Mouse (Mus musculus) cerebellum, adult 2 months (tissue): ENCODE measurements at regions not wholly inside any gene's neighbourhood (a gene's known extent, or its start where the extent isn't known, plus 50 kb on each side); places are given as distances from the start of the nearest gene placed in this dataset.

ENCODE experiments used
- DNase-seq, 2 experiments: peaks; one replicate each; pipeline ENCODE4 v3.0.0; 2021
- H3K27ac ChIP-seq: fragments of 200-500 bp; 2 replicates; pipeline ENCODE4 v1.5.1; 2012; ENCODE audit warnings: low read length, control low read depth, inconsistent platforms; ENCODE audit not compliant: insufficient read depth
- H3K27me3 ChIP-seq: fragments of 200-500 bp; 2 replicates; pipeline ENCODE4 v1.6.1; 2012; ENCODE audit warnings: inconsistent platforms, mild to moderate bottlenecking, low read length, moderate library complexity; ENCODE audit not compliant: control insufficient read depth, insufficient read depth
- H3K4me1 ChIP-seq: fragments of 200-500 bp; 2 replicates; pipeline ENCODE4 v1.6.1; 2011; ENCODE audit warnings: low read length; ENCODE audit not compliant: control insufficient read depth, insufficient read depth
- H3K4me3 ChIP-seq: fragments of 200-500 bp; replicated peaks from 2 replicates; pipeline ENCODE3; 2011; ENCODE audit warnings: mild to moderate bottlenecking, low read depth, low read length, control low read depth; ENCODE audit not compliant: insufficient read depth
- CTCF ChIP-seq: fragments of 200-500 bp; IDR thresholded peaks from 2 replicates; pipeline ENCODE4 v1.5.1; 2011; ENCODE audit warnings: low read depth, mild to moderate bottlenecking, control low read depth, low read length, moderate library complexity, borderline replicate concordance; ENCODE audit not compliant: insufficient read depth
- POLR2A ChIP-seq: fragments of 200-500 bp; IDR thresholded peaks from 2 replicates; pipeline ENCODE4 v1.6.1; 2011; ENCODE audit warnings: low read length, control low read depth, borderline replicate concordance; ENCODE audit not compliant: insufficient read depth
- WGBS: fragments of 180-500 bp; shearing (Covaris S2); methylation state at CpG from one replicate; pipeline ENCODE4 v1.1.7; 2018; 5-methylcytosine and 5-hydroxymethylcytosine counted together

DNA sequence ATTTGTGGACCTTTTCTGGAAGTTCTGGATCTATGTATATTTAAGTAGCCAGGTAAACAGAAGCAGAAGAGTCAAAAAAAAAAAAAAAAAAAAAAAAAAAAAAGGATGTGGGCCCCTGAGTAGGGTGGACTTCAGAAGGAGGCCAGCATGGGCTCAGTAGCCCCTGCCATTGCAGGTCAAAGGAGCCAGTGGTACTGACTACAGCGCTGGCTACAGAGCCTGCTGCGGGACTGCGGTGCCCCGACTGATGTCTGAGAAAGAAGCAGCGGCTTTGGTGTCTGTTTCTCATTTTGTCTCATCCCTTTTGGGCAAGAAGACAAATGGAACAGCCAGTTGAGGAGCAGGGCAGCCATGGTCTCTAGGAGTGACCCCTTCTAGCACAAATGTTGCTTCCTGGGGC is 134.9 kb downstream of the Gm4791 start:
- Histone ChIP-seq H3K27me3 (no peaks in the 10 kb centered on the region), H3K4me1 (no peaks in the 10 kb centered on the region), H3K27ac (no peak overlapping the region), H3K4me3 (no peak overlapping the region)
- WGBS, result 90% methylated on average over 5 of the region's 5 CpGs
- no peak for DNase-seq
- TF ChIP-seq CTCF (no peak), POLR2A (no peak)

DNA sequence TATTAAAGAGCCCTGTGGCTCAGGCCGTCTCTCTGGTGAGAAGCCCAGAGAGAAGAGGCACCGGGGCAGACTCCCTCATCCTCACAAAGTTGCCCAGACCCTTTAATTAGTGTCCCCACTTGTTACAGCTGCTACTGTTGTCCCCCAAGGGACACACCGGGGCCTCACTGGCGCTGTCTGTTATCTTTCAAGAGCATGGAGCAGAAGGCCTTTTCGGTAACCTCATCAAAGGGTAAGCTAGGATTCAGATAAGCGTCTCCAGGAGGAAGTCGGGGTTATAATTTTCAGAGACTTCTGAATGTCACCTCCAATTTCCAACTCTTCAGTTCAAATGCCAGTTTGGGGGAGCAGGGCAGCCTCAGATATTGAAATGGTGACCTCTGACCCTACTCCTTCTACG is 135.3 kb downstream of the Gm4791 start:
- no peak for TF ChIP-seq CTCF
- no peak for TF ChIP-seq POLR2A
- H3K27ac ChIP-seq, result no peak overlapping the region
- no peaks in the 10 kb centered on the region for H3K27me3 ChIP-seq
- DNase-seq, result no peak
- WGBS, result 84% methylated on average over 8 of the region's 8 CpGs
- no peak overlapping the region for H3K4me3 ChIP-seq
- H3K4me1 ChIP-seq, result no peaks in the 10 kb centered on the region

DNA sequence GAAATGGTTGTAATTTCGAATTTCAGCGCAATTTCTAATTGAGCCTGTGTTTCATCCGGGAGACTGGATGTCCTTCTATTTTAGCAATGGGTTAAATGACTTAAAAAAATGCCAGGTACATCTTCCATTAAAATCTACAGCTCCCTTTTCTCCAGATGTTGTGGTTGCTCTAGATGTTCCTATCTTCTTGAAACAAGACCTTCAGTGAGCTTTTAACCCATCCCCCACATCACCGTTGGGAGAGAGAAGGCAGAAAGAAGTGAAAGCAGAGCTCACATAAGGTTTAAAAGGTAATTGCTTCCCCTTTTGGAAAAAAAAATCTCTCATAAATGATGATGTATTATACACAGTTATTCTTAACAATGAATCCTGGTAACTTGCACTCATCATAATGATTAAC is 135.9 kb downstream of the Gm4791 start:
- 93% methylated on average over 4 of the region's 4 CpGs for WGBS
- Histone ChIP-seq H3K4me3 (no peak overlapping the region), H3K27ac (no peak overlapping the region), H3K4me1 (no peaks in the 10 kb centered on the region), H3K27me3 (no peaks in the 10 kb centered on the region)
- TF ChIP-seq POLR2A, result no peak
- no peak for TF ChIP-seq CTCF
- DNase-seq, result no peak

DNA sequence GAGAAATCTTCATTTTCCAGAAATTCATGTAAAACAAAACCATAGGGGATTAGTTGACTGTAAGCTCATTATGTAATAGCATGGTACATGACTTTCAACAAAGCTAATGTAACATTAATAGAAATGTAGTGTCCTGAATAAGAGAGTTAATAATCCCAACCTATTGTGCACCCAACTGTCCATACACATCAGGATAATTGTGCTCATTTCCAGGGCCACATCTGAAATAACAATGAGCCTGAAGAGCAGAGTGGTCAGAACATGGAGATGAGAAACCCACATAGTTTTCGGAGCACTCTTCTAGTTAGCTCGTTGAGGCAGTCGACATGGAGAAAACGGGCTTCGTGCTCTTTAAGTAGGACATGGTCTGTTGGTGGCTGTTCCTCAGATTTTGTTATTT is 138.1 kb downstream of the Gm4791 start:
- 94% methylated on average over 5 of the region's 5 CpGs for WGBS
- no peak for TF ChIP-seq POLR2A
- no peak for TF ChIP-seq CTCF
- DNase-seq, result no peak
- Histone ChIP-seq H3K27ac (no peak overlapping the region), H3K27me3 (no peaks in the 10 kb centered on the region), H3K4me3 (no peak overlapping the region), H3K4me1 (no peaks in the 10 kb centered on the region)

DNA sequence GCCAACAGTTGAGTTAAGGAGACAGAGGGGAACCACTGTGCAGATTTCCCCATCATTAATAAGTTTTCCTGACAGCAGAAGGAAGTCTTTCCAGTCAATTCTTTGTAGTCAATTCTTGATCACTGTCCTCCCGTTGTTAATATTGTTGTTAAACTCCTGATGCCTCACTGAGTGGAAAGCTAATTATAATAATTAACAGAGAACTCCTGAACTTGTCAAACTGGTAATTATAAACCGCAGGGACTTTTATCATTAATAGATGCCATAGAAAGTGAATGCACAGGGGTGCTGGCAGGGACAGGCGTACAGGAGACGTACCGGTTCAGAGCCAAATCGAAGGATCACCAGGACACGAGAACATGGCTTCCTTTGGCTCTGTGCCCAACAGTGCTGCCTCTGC is 154.9 kb downstream of the Gm4791 start:
- Histone ChIP-seq H3K4me3 (no peak overlapping the region), H3K4me1 (no peaks in the 10 kb centered on the region), H3K27ac (no peak overlapping the region), H3K27me3 (no peaks in the 10 kb centered on the region)
- 26% methylated on average over 7 of the region's 7 CpGs for WGBS
- DNase-seq, result no peak
- TF ChIP-seq POLR2A (no peak), CTCF (no peak)

DNA sequence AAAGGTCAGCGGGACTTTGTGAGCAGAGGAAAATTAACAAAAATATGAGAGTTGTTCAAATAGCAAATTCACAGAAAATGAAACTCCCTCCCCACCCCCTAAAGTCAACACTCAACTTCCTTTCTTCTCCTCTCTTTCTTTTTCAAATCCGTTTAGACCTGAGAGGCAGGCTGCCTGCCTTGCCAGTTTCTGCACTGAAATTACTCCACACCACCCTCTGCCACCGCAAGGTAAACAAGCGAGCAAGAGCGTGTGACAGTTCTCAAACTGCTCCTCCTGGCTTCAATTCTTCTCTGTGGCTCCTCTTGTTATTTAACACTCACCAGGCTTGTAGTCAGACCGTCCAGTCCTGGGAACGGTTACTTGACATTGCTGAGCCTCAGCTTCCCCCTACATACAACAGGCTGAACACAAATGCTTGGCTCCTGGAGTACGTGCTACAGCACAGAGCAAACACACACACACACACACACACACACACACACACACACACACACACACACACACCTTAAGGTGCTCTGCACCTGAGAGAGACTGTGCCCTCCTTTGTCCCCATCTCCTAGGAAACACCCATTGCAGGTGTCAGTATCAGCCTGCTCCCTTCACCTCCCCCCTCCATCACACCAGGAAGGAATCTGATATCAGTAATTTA is 167.1 kb downstream of the Gm4791 start:
- Histone ChIP-seq H3K4me1 (no peaks in the 10 kb centered on the region), H3K27ac (no peak overlapping the region), H3K4me3 (no peak overlapping the region), H3K27me3 (no peaks in the 10 kb centered on the region)
- no peak for DNase-seq
- no peak for TF ChIP-seq POLR2A
- TF ChIP-seq CTCF, result no peak
- 79% methylated on average over 8 of the region's 8 CpGs for WGBS

DNA sequence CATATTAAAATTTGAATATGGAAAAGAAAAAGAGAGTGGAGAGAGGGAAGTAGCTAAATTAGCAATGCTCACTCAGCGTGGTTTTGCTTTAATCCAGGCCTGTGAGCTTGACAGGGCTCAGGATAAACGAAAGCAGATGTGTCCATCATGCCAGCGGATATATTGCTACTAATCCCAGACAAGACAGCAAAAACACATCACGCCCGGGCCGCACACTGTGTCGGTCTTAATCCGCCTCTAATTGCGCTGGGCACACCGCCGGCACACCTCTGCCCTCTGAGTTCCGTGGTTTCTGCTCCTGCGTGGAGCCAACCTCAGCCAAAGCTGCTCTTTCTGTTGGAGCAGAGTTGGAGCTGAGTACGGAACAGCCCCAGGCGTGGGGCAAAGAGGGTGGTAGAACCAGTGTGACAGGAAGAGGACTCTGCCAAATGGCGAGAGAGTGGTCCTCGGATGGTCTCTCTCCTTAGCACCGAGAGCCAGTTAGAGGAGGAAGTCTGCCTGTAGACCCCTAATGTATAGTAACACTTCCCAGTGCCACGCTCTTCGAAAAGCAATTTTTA is 169.2 kb downstream of the Gm4791 start:
- no peak overlapping the region for H3K27ac ChIP-seq
- no peak for TF ChIP-seq CTCF
- TF ChIP-seq POLR2A, result no peak
- no peak overlapping the region for H3K4me3 ChIP-seq
- no peak for DNase-seq
- no peaks in the 10 kb centered on the region for H3K27me3 ChIP-seq
- H3K4me1 ChIP-seq, result no peaks in the 10 kb centered on the region
- WGBS, result 74% methylated on average over 20 of the region's 20 CpGs

DNA sequence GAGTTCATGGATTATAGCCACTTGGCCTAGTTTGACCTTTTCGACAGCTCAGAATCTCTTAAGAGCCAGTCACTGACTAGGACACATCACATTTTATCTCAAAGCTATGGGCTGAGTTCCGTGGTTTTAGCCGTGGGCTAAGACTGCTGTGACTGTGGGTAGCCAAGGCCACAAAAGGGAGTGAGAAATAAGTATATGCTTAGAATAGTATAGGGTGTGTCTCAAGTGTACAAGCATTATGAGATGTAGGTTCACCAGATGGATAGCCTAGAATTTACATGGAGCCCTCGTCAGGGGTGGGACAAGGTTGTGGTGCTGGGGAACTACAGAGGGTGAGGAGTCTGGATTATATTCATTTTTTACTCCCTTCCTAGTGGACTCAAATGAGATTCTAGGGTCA is 177.5 kb downstream of the Gm4791 start:
- WGBS, result 95% methylated on average over 4 of the region's 4 CpGs

More for the DNA sequence above, 177.5 kb downstream of the Gm4791 start:
- Histone ChIP-seq H3K27ac (no peak overlapping the region), H3K4me1 (no peaks in the 10 kb centered on the region), H3K4me3 (no peak overlapping the region), H3K27me3 (no peaks in the 10 kb centered on the region)
- no peak for DNase-seq
- TF ChIP-seq CTCF, result no peak
- no peak for TF ChIP-seq POLR2A
